Mouse (Mus musculus): Measurements from ENCODE around the gene Chml. TPM values are rescaled to one million over a fixed set of nuclear protein-coding genes. Genes with fewer than 3 reads are reported as not detected.

The Chml gene
- total RNA-seq, 2 experiments from 2014 or later: 3.0 to 4.5 TPM

GRCm38 (mm10) chr1:175669456-175669855 is 23.2 kb downstream of the Chml start:
- DNase-seq: no peak
- intact Hi-C loops (cut with DNase I; ENCODE audit: low total_unique reads): no loop called here

GRCm38 (mm10) chr1:175668666-175669405 is 23.9 kb downstream of the Chml start:
- DNase-seq: no peak
- intact Hi-C loops (cut with DNase I; ENCODE audit: low total_unique reads): no loop called here

GRCm38 (mm10) chr1:175659900-175660299 is 32.8 kb downstream of the Chml start:
- no peak for DNase-seq
- intact Hi-C loops (cut with DNase I; ENCODE audit: low total_unique reads): no loop called here

GRCm38 (mm10) chr1:175648615-175649014 is 44.1 kb downstream of the Chml start:
- DNase-seq: no peak
- intact Hi-C loops (cut with DNase I; ENCODE audit: low total_unique reads): no loop called here

- no peak for DNase-seq
- intact Hi-C loops (cut with DNase I; ENCODE audit: low total_unique reads): no loop called here
Measured at GRCm38 (mm10) chr1:175646952-175647351, 45.7 kb downstream of the Chml start.

- no peak for DNase-seq
- intact Hi-C loops (cut with DNase I; ENCODE audit: low total_unique reads): no loop called here
Measured at GRCm38 (mm10) chr1:175643496-175644265, 49.0 kb downstream of the Chml start.

- intact Hi-C loops (cut with DNase I; ENCODE audit: low total_unique reads): no loop called here
- DNase-seq: no peak
Measured at GRCm38 (mm10) chr1:175640435-175641150, 52.1 kb downstream of the Chml start.

- no peak for DNase-seq
- intact Hi-C loops (cut with DNase I; ENCODE audit: low total_unique reads): loop anchor here (10.0 kb wide), 1 partner anchor 276 kb away; no protein-coding TSS in a partner anchor
Measured at GRCm38 (mm10) chr1:175639072-175639471, 53.6 kb downstream of the Chml start.

- DNase-seq: no peak
- intact Hi-C loops (cut with DNase I; ENCODE audit: low total_unique reads): loop anchor here (10.0 kb wide), 1 partner anchor 277 kb away; no protein-coding TSS in a partner anchor
Measured at GRCm38 (mm10) chr1:175637677-175638076, 55.0 kb downstream of the Chml start.

GRCm38 (mm10) chr1:175632470-175632869 is 60.2 kb downstream of the Chml start:
- intact Hi-C loops (cut with DNase I; ENCODE audit: low total_unique reads): loop anchor here (10.0 kb wide), 1 partner anchor 282 kb away; no protein-coding TSS in a partner anchor

More at GRCm38 (mm10) chr1:175632470-175632869, 60.2 kb downstream of the Chml start:
- DNase-seq: no peak

Other genes starting within 250 kb of the Chml start
- gene Rgs7, start 200.4 kb downstream of the Chml start, total RNA-seq (2021): under 1 TPM; 0.12 to 0.22 TPM
- gene Kmo, start 72.5 kb downstream of the Chml start, total RNA-seq (2021): under 1 TPM; 0.08 to 0.11 TPM
- 100 to 1,000 TPM; 248 to 299 TPM for gene Fh1, start 67.3 kb downstream of the Chml start, total RNA-seq (2021)
- gene Opn3, start 125 bp downstream of the Chml start, total RNA-seq (2021): 1 to 10 TPM; 6.8 to 8.5 TPM
- gene Wdr64, start 5.7 kb upstream of the Chml start, total RNA-seq (2021): not detected
- gene Exo1, start 187.7 kb upstream of the Chml start, total RNA-seq (2021): 1 to 10 TPM; 1.3 to 2.4 TPM
- not detected for gene Gm38100, start 227.4 kb upstream of the Chml start, total RNA-seq (2021)

All from gastrocnemius, postnatal 14 days (tissue).